9 mouse cellular contexts compared by ENCODE assay signal in genomic region chr15:94769227-94769626, GRCm38 (mm10).
DNase-seq lines count a peak whose midpoint lies in the region; ATAC-seq lines count a peak whose summit lies in the region.
"Had no signal": no experiment of that assay in that cellular context is flagged by ENCODE, and none has a peak within 500 bp of the region (broad histone marks: within the 10 kb centered on the region; RNA-seq: fewer than 3 reads in every experiment).

No protein-coding gene starts in this region.

- 15% methylated on average over 4 of the region's 4 CpGs for WGBS in forebrain, embryonic 13.5 days
- 15% methylated on average over 4 of the region's 4 CpGs for WGBS in midbrain, embryonic 14.5 days

- no peak overlapping the region for H3K4me3 ChIP-seq in forebrain, embryonic 13.5 days
- no peak overlapping the region for H3K4me3 ChIP-seq in midbrain, embryonic 14.5 days (replicated peaks; ENCODE audit: low read depth, low read length)
- H3K4me3 ChIP-seq: stomach, embryonic 15.5 days had no signal

- H3K4me1 ChIP-seq in forebrain, embryonic 13.5 days, result peaks cover 6% of the 10 kb centered on the region; the same call in 1 of the 2 replicates
- H3K4me1 ChIP-seq in midbrain, embryonic 14.5 days (ENCODE audit: control insufficient read depth, insufficient read depth, low read length), result no peaks in the 10 kb centered on the region
- H3K4me1 ChIP-seq: stomach, embryonic 15.5 days had no signal

- H3K9me3 ChIP-seq in forebrain, embryonic 13.5 days (replicated peaks), result no peaks in the 10 kb centered on the region
- H3K9me3 ChIP-seq in midbrain, embryonic 14.5 days (ENCODE audit: control insufficient read depth, low read length), result no peaks in the 10 kb centered on the region
- H3K9me3 ChIP-seq: stomach, embryonic 15.5 days had no signal

- no peaks in the 10 kb centered on the region for H3K36me3 ChIP-seq in forebrain, embryonic 13.5 days (ENCODE audit: poor library complexity, severe bottlenecking)
- H3K36me3 ChIP-seq in midbrain, embryonic 14.5 days (ENCODE audit: control insufficient read depth, insufficient read depth, low read length), result no peaks in the 10 kb centered on the region
- H3K36me3 ChIP-seq: stomach, embryonic 15.5 days had no signal

- ATAC-seq in forebrain, embryonic 13.5 days, result peak; percentile 91
- peak; percentile 55; the same call in 1 of the 2 replicates for ATAC-seq in midbrain, embryonic 14.5 days (ENCODE audit: low FRiP score, low TSS enrichment)

- H3K9ac ChIP-seq in forebrain, embryonic 13.5 days, result no peak overlapping the region
- H3K9ac ChIP-seq in midbrain, embryonic 14.5 days (replicated peaks; ENCODE audit: low read length), result no peak overlapping the region
- H3K9ac ChIP-seq: stomach, embryonic 15.5 days had no signal

- no peaks in the 10 kb centered on the region for H3K27me3 ChIP-seq in forebrain, embryonic 13.5 days
- H3K27me3 ChIP-seq in midbrain, embryonic 14.5 days (ENCODE audit: control insufficient read depth, insufficient read depth, low read length), result no peaks in the 10 kb centered on the region
- H3K27me3 ChIP-seq: stomach, embryonic 15.5 days had no signal

- H3K4me2 ChIP-seq in forebrain, embryonic 13.5 days, result no peak overlapping the region
- H3K4me2 ChIP-seq in midbrain, embryonic 14.5 days (ENCODE audit: low read length), result no peak overlapping the region
- H3K4me2 ChIP-seq: stomach, embryonic 15.5 days had no signal

- DNase-seq in adrenal gland, adult 2 months, result peak; percentile 7
- DNase-seq in adrenal gland, postnatal 25 days, result no peak
- peak; percentile 4 for DNase-seq in urinary bladder, postnatal 25 days (ENCODE audit: low spot score)
- no peak for DNase-seq in urinary bladder, postnatal 4 days (ENCODE audit: low spot score in 2 of 2)
- DNase-seq in kidney, postnatal 4 days, result peak; percentile 13 to 14
- DNase-seq in midbrain, embryonic 14.5 days, result peak; percentile 93
- DNase-seq in thymus, postnatal 36 days, result no peak

- no peak overlapping the region for H3K27ac ChIP-seq in forebrain, embryonic 13.5 days
- no peak overlapping the region for H3K27ac ChIP-seq in midbrain, embryonic 14.5 days (replicated peaks; ENCODE audit: low read depth, low read length)
- H3K27ac ChIP-seq: stomach, embryonic 15.5 days had no signal

Comparison
In these comparisons a context has a peak if more than half of its experiments do, and no peak if none do; other contexts are left out.
1. DNase-seq: peak in adrenal gland, adult 2 months (single experiment), urinary bladder, postnatal 25 days (single experiment), kidney, postnatal 4 days (2 of 2) and midbrain, embryonic 14.5 days (single experiment); none in adrenal gland, postnatal 25 days (single experiment), urinary bladder, postnatal 4 days (0 of 2) and thymus, postnatal 36 days (0 of 2).